Mouse (Mus musculus): ENCODE data around the gene Dlgap1.

GRCm38 (mm10) chr17:70570848-70571247, 602.0 kb downstream of the Dlgap1 start:
- no peak for TF ChIP-seq POLR2A (IDR thresholded peaks at IDR 0.05; ENCODE audit: insufficient read depth, low read depth, low read length)
- no peak for TF ChIP-seq CTCF (IDR thresholded peaks at IDR 0.05)

All from heart, adult 2 months (tissue).